Mouse (Mus musculus): ENCODE results near the gene Slc18a3. TPM values are rescaled to one million over a fixed set of nuclear protein-coding genes. Genes with fewer than 3 reads are reported as not detected.
A peak's percentile ranks its signal among the peaks of the same experiment; 100 is the strongest.

The Slc18a3 gene
- polyA plus RNA-seq (2012; rRNA removed): 11.7 and 14.3 TPM in 2 replicates

DNA sequence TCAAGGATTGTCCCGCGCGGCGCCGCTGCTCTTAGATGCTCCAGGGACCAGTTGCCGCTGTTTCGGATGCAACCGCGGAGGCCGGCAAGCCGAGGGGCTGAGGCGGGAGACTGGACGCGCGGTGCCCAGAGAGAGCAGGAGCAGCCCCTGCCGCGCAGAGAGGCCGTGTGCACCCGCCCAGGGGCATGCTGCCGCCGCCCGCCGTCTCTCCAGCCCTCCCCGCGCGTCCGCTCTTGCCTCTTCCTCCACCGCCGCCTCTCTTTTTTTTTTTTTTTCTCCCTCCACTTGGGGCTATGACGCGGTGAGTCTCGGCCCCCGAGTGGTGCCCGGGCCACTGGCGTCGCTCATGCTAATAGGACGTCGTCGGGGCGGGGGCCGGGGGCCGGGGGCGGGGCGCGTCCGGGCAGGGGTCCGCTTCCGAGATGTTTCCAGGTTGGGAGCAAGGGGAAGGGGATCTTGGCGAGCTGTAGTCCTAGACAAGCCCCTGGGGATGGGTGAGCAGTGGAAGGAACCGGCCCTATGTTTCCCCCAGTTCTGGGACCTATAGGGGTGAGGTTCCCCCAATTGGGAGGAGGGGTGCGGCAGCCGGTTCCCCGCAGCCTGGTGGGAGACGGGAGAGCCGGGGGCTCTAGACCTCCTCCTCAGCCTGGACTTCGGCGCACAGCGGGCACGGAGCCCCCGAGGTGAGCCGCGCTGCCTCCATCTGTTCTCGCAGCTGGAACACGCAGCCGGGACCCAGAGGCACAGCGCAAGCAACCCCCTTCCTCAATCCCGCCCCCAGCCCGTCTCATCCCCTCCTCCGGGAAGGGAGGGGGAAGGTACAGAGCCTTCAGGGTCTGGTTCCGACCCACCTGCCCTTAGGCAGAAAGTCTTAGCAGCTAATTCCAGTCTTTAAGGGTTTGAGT is at the start of gene Slc18a3:
Gene Slc18a3 (minus strand): TSS at position 250 of the 905 bp plus-strand sequence.
- WGBS: under 1% methylated on average over 69 of the region's 70 CpGs
- TF ChIP-seq POLR2A (IDR thresholded peaks at IDR 0.05; ENCODE audit: borderline replicate concordance, insufficient read depth, low read length) (no peak), CTCF (IDR thresholded peaks at IDR 0.05; ENCODE audit: borderline replicate concordance, insufficient read depth, low read depth, low read length) (no peak)

DNA sequence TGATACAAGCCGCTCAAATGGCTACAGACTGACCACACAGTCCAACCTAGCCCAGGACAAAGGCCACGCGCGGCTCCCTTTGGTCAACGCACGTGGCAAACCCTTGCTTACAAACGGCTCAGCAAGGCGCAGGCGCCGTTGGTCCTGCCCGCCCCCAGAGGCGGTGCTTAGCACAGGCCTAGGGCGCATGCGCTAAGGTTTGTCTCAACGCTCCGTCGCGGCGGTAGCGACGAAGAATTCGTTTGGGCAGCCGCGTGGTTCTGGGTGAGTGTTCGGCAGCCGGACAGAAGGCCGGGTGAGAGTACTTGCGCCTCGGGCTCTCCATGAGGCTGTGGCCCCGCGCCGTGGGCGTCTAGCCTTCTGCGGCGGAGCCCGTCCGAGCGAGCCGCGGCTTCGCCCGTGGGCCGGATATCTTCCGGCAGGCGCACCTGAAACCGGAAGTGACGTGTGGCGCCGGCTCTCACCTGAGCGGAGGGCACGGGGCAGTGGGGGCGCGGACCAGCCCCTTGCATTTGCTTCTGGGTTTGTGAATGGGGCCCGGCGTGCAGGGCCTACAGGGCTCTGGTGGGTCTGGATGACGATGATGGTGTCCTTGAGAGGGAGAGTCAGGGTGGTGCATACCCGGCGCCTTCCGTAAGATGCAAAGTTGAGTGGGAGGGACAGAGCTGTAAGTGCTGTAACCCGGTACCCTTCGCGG is 48.8 kb upstream of the Slc18a3 start, which contains the start of gene Ercc6:
Gene Ercc6 (plus strand): TSS at position 186 of the 697 bp plus-strand sequence.
- under 1% methylated on average over 62 of the region's 62 CpGs for WGBS
- Histone ChIP-seq H3K4me1 (ENCODE audit: control insufficient read depth, insufficient read depth, low read length) (no peaks in the 10 kb centered on the region), H3K27me3 (ENCODE audit: control insufficient read depth, insufficient read depth, low read length) (no peaks in the 10 kb centered on the region), H3K4me3 (replicated peaks; ENCODE audit: insufficient read depth, low read depth, low read length) (peak within 1 kb of the TSS; percentile 92), H3K27ac (ENCODE audit: insufficient read depth, low read length) (peak within 1 kb of the TSS; percentile 93)
- TF ChIP-seq CTCF (IDR thresholded peaks at IDR 0.05; ENCODE audit: borderline replicate concordance, insufficient read depth, low read depth, low read length) (no peak), POLR2A (IDR thresholded peaks at IDR 0.05; ENCODE audit: borderline replicate concordance, insufficient read depth, low read length) (peak; percentile 86)
- DNase-seq: peak; percentile 93 to 96

More for the DNA sequence above, at the start of gene Slc18a3:
- Histone ChIP-seq H3K4me1 (ENCODE audit: control insufficient read depth, insufficient read depth, low read length) (peaks cover 5% of the 10 kb centered on the region; the same call in 1 of the 2 replicates), H3K27me3 (ENCODE audit: control insufficient read depth, insufficient read depth, low read length) (peaks cover 6% of the 10 kb centered on the region; the same call in 1 of the 2 replicates), H3K4me3 (replicated peaks; ENCODE audit: insufficient read depth, low read depth, low read length) (no peak within 1 kb of the TSS), H3K27ac (ENCODE audit: insufficient read depth, low read length) (no peak within 1 kb of the TSS)
- no peak for DNase-seq

DNA sequence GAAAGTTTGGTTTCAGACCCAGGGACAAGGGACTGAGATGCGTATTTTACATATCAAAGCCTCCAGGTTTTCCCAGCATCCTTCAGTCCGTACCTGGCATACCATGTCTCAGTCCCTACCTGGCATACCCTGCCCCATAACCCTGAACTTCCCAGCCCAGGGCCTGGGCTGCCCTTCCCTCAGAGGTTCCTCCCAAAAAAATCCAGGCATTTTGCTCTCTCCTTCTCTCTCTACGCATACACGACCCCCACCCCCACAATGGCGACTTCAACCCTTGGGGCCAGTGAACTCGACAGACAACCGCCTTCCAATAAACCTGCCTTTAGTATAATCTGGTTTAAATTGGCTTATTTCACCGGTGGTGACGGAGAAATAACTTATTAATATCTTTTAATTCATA is 48.3 kb upstream of the Slc18a3 start:
- Histone ChIP-seq H3K4me1 (ENCODE audit: control insufficient read depth, insufficient read depth, low read length) (no peaks in the 10 kb centered on the region), H3K27me3 (ENCODE audit: control insufficient read depth, insufficient read depth, low read length) (no peaks in the 10 kb centered on the region), H3K27ac (ENCODE audit: insufficient read depth, low read length) (no peak overlapping the region), H3K4me3 (replicated peaks; ENCODE audit: insufficient read depth, low read depth, low read length) (peak overlapping the region; percentile 92)
- no peak for DNase-seq
- TF ChIP-seq POLR2A (IDR thresholded peaks at IDR 0.05; ENCODE audit: borderline replicate concordance, insufficient read depth, low read length) (no peak), CTCF (IDR thresholded peaks at IDR 0.05; ENCODE audit: borderline replicate concordance, insufficient read depth, low read depth, low read length) (no peak)
- 39% methylated on average over 9 of the region's 9 CpGs for WGBS

DNA sequence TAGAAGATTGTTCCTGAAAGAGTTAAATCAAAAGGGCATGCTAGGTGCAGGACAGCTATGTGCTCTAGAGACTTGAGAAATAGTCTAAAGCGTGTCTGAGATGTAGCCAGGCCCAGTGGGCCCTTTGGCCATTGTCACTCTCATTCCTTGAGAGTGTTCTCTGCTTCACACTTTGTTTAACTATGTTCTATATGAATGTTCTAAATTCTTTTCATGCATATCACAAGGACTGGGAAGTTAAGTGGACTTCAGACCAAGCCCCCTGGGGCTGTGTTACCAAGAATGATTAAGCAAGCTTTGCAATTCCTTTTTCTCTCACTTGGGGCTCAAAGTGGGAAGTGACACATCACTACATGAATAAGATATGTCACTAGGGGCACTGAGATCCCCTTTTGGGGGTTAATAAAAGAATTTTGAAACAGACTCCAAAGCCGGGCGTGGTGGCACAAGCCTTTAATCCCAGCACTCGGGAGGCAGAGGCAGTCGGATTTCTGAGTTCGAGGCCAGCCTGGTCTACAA is 44.9 kb upstream of the Slc18a3 start:
- no peak for DNase-seq
- no peaks in the 10 kb centered on the region for H3K27me3 ChIP-seq (ENCODE audit: control insufficient read depth, insufficient read depth, low read length)
- 82% methylated on average over 6 of the region's 6 CpGs for WGBS
- TF ChIP-seq CTCF (IDR thresholded peaks at IDR 0.05; ENCODE audit: borderline replicate concordance, insufficient read depth, low read depth, low read length) (no peak), POLR2A (IDR thresholded peaks at IDR 0.05; ENCODE audit: borderline replicate concordance, insufficient read depth, low read length) (no peak)
- no peaks in the 10 kb centered on the region for H3K4me1 ChIP-seq (ENCODE audit: control insufficient read depth, insufficient read depth, low read length)
- no peak overlapping the region for H3K4me3 ChIP-seq (replicated peaks; ENCODE audit: insufficient read depth, low read depth, low read length)
- H3K27ac ChIP-seq (ENCODE audit: insufficient read depth, low read length): no peak overlapping the region

DNA sequence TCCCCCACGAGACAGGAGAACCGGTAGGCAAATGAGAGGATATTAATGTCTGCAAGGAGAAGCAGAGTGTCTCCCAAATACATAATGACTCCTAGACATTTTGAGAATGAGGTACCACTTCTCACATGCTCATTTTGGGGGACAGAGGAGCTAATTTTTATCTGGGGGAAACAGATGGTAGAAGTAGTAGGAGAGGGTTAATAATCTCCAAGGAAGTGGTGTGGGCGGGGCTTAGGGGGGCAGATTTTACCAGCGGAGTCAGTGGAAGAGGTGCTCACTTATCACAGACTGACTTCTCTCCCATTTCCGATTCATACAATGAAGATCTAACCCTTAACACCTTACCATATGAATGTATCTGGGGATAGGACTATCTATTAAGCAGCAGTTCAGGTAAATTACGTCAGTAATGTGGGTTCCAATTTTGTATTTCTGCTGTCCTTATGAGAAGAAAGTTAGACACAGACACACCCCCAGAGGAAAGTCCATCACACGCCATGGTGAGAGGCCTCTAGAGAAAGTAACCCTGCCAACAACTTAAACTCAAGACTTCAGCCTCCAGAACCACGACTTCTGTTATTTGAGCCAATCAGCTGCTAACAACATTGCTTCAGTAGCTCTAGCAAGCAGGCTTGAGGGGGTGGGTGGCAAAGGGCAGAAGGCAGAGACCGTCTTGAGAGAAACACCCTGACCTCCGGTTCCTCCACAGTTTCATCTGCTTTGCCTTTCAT is 43.6 kb upstream of the Slc18a3 start:
- no peak overlapping the region for H3K4me3 ChIP-seq (replicated peaks; ENCODE audit: insufficient read depth, low read depth, low read length)
- DNase-seq: no peak
- no peaks in the 10 kb centered on the region for H3K27me3 ChIP-seq (ENCODE audit: control insufficient read depth, insufficient read depth, low read length)
- no peak for TF ChIP-seq POLR2A (IDR thresholded peaks at IDR 0.05; ENCODE audit: borderline replicate concordance, insufficient read depth, low read length)
- H3K4me1 ChIP-seq (ENCODE audit: control insufficient read depth, insufficient read depth, low read length): no peaks in the 10 kb centered on the region
- 65% methylated on average over 10 of the region's 10 CpGs for WGBS
- H3K27ac ChIP-seq (ENCODE audit: insufficient read depth, low read length): no peak overlapping the region

DNA sequence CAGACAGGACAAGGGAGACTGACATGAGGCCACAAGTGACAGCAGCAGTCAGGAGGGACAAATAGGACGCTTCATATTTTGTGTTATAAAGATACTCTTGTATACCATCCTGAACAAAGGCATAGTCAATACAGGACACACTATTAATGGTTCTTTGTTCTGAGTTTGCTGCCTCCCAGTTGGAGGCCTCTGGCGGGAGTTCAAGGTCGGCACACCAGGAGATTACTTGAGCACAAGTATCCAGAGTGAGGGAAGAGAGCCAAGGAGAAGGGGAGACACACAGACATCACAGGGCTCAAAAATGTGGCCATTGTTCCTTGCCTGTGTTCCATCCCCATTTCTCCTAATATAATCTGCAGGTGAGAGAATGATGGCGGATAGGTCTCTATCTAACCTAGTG is 42.6 kb upstream of the Slc18a3 start:
- TF ChIP-seq CTCF (IDR thresholded peaks at IDR 0.05; ENCODE audit: borderline replicate concordance, insufficient read depth, low read depth, low read length): no peak
- no peak for TF ChIP-seq POLR2A (IDR thresholded peaks at IDR 0.05; ENCODE audit: borderline replicate concordance, insufficient read depth, low read length)
- no peak overlapping the region for H3K4me3 ChIP-seq (replicated peaks; ENCODE audit: insufficient read depth, low read depth, low read length)
- H3K27me3 ChIP-seq (ENCODE audit: control insufficient read depth, insufficient read depth, low read length): no peaks in the 10 kb centered on the region
- no peak for DNase-seq
- H3K27ac ChIP-seq (ENCODE audit: insufficient read depth, low read length): no peak overlapping the region
- H3K4me1 ChIP-seq (ENCODE audit: control insufficient read depth, insufficient read depth, low read length): no peaks in the 10 kb centered on the region
- 35% methylated on average over 4 of the region's 4 CpGs for WGBS

DNA sequence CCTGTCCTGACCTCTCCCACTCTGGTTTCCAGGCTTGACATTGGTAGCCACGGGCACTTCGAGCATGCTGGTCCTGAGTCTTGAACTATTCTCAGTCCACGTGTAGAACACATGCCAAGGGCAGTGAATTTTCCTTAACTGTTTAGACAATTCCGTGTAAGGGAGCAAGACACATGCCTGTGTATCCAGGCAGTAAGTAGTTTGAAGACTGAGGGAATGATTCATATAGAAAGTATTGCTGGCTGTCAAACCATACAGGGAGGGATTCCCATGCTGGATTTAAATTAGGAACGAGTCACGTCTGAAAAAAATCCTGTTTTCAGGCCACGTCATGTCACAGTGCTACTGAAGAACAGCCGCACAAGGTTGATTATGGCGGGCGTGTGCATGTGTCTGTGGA is 41.7 kb upstream of the Slc18a3 start:
- no peak overlapping the region for H3K27ac ChIP-seq (ENCODE audit: insufficient read depth, low read length)
- 92% methylated on average over 10 of the region's 10 CpGs for WGBS
- no peak overlapping the region for H3K4me3 ChIP-seq (replicated peaks; ENCODE audit: insufficient read depth, low read depth, low read length)
- no peaks in the 10 kb centered on the region for H3K4me1 ChIP-seq (ENCODE audit: control insufficient read depth, insufficient read depth, low read length)
- TF ChIP-seq CTCF (IDR thresholded peaks at IDR 0.05; ENCODE audit: borderline replicate concordance, insufficient read depth, low read depth, low read length): no peak
- no peak for TF ChIP-seq POLR2A (IDR thresholded peaks at IDR 0.05; ENCODE audit: borderline replicate concordance, insufficient read depth, low read length)
- DNase-seq: no peak
- no peaks in the 10 kb centered on the region for H3K27me3 ChIP-seq (ENCODE audit: control insufficient read depth, insufficient read depth, low read length)

Measured in cerebellum, adult 2 months (tissue).